In genomic region chr13:48587354-48587753, GRCm38 (mm10) we compare ENCODE assay signal across 13 mouse cellular contexts.
"Had no signal": no experiment of that assay in that cellular context is flagged by ENCODE, and none has a peak within 500 bp of the region (broad histone marks: within the 10 kb centered on the region; RNA-seq: fewer than 3 reads in every experiment).

No protein-coding gene starts in this region.

- ATAC-seq: intestine, embryonic 15.5 days; liver, embryonic 12.5 days; midbrain, embryonic 15.5 days had no signal

- H3K27ac ChIP-seq: intestine, embryonic 15.5 days; kidney, postnatal 0 days; limb, embryonic 15.5 days; liver, embryonic 12.5 days; midbrain, embryonic 10.5 days; midbrain, embryonic 15.5 days; neural tube, embryonic 13.5 days; stomach, postnatal 0 days had no signal

- H3K9me3 ChIP-seq: intestine, embryonic 15.5 days; limb, embryonic 15.5 days; liver, embryonic 12.5 days; midbrain, embryonic 10.5 days; midbrain, embryonic 15.5 days; neural tube, embryonic 13.5 days had no signal

- H3K4me2 ChIP-seq: intestine, embryonic 15.5 days; limb, embryonic 15.5 days; liver, embryonic 12.5 days; midbrain, embryonic 15.5 days; neural tube, embryonic 13.5 days had no signal

- H3K4me3 ChIP-seq: intestine, embryonic 15.5 days; limb, embryonic 15.5 days; liver, embryonic 12.5 days; midbrain, embryonic 10.5 days; midbrain, embryonic 15.5 days; neural tube, embryonic 13.5 days had no signal

- H3K4me1 ChIP-seq: intestine, embryonic 15.5 days; limb, embryonic 15.5 days; liver, embryonic 12.5 days; neural tube, embryonic 13.5 days had no signal

- DNase-seq: layer of hippocampus, adult 9-11 months; layer of hippocampus, postnatal 36 days; retina, postnatal 1 day; right cerebral cortex, postnatal 4 days; thymus, postnatal 4 days had no signal

- H3K36me3 ChIP-seq: intestine, embryonic 15.5 days; liver, embryonic 12.5 days had no signal

- H3K9ac ChIP-seq: intestine, embryonic 15.5 days; limb, embryonic 15.5 days; liver, embryonic 12.5 days; midbrain, embryonic 15.5 days; neural tube, embryonic 13.5 days had no signal

- H3K27me3 ChIP-seq: intestine, embryonic 15.5 days; limb, embryonic 15.5 days; liver, embryonic 12.5 days; midbrain, embryonic 15.5 days; neural tube, embryonic 13.5 days had no signal
